Mouse (Mus musculus) G1E (cell line): ENCODE measurements around the gene Inf2.

ENCODE experiments used
- CTCF ChIP-seq: IDR thresholded peaks from 2 replicates; pipeline ENCODE4 v1.5.1; 2012; ENCODE audit warnings: low read depth, low read length, inconsistent platforms, mixed read lengths
- GATA1 ChIP-seq: IDR thresholded peaks from 2 replicates; pipeline ENCODE4 v1.6.1; 2012; ENCODE audit warnings: borderline replicate concordance, low read length, inconsistent platforms, mixed read lengths
- POLR2AphosphoS5 ChIP-seq: IDR thresholded peaks from 2 replicates; pipeline ENCODE4 v1.6.1; 2012; ENCODE audit warnings: low read depth, low read length, inconsistent platforms; ENCODE audit not compliant: insufficient replicate concordance
- TAL1 ChIP-seq: conservative IDR thresholded peaks from 2 replicates; pipeline ENCODE4 v1.6.1; 2012; ENCODE audit warnings: low read depth, low read length, inconsistent platforms, mixed read lengths

DNA sequence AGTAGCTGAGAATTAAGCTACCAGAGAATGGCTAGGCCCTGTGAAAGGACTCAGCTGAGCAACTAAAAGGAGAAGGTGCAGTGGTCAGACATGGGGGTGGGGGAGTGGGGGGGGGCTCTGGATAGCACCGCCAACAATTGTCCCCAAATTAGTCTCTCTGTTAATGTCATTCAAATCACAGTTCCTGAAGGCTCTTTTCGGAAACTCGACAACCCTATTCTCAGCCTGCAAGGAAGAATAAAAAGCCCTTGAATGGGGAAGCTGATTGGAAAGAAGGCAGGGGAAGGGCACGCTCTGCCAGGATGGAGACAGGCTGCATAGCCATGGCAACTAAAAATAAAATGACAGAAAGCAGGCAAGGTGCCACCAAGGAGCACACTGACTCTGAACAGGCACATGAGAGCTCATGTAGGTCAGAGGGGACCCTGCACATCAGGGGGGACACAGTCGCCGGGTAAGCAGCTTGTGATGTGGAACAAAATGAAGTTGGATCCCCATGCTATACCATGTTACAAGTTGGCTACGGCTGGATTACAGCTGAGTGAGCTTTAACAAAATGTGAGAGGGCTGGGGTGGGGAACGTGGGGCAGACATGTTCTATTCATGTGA lies 47.0 kb upstream of the Inf2 start:
- TF ChIP-seq CTCF: no peak
- TF ChIP-seq GATA1: no peak
- no peak for TF ChIP-seq POLR2AphosphoS5
- TF ChIP-seq TAL1: no peak
